Mouse (Mus musculus): ENCODE results near the gene Akr1c13. TPM values are rescaled to one million over a fixed set of nuclear protein-coding genes. Genes with fewer than 3 reads are reported as not detected.

Akr1c13 gene
- 16.4 and 21.1 TPM in 2 replicates for polyA plus RNA-seq (2012; rRNA removed)

DNA sequence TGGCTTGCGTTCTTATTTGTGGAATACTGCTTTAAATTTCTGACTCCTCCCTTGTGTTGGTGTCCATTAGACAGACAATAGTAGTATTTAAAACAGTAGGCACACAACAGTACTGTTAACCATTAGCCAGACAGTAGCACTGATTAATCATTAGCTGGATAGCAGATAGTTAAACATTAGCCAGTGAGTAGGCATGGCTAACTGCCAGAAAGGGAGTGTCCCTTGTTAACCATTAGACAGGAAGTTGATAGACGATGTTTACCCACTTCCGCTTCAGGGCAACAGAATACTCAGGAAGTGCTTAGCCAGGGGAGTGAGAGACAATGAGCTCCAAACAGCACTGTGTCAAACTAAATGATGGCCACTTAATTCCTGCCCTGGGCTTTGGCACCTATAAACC, at the start of gene Akr1c13:
Akr1c13 (plus strand) TSS at position 247 of the 400 bp plus-strand sequence.

DNA sequence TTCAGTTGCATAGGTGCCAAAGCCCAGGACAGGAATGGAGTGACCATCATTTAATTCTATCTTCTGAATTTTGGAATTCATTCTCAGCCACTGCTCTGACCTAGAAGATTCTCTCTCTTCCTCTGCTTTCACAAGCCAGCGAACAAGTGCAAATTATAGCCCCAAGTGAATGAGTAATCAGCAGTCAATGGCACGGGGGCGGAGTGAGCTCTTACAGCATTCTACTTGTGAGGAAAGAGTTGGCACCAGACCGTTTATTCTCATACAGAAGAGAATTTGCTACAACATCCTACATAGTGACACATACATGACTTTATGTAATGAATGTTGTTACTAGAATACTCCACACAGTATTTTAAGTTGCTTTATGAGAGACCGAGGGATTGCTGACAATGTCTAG, 40.4 kb upstream of the Akr1c13 start, which contains the start of gene Akr1c18:
Akr1c18 (minus strand) TSS at position 137 of the 400 bp plus-strand sequence.

DNA sequence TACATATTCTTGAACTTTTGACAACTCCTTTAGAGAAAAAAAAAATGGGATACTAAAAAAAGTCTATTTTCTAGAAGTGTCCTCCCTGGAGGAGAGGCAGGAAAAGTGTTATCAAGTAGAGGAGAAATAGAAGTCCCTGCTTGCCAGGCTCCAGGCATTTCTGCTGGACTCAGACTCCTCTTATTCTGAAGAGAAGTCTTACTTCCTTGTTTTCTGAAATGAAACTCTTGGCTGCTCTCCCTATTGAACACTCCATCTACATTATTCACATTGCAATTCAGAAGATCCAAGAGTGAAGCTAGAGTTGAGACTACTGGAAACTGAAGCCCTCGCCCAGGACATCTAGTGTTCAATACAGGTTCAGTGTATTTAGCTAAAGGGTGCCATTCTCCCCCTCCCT, 37.5 kb downstream of the Akr1c13 start, which contains the start of gene Akr1c19:
Akr1c19 (plus strand) TSS at position 260 of the 400 bp plus-strand sequence.

Other genes starting within 250 kb of the Akr1c13 start
- not detected in 2 replicates for gene Ucn3, start 245.8 kb upstream of the Akr1c13 start, polyA plus RNA-seq (2012; rRNA removed)
- gene Akr1c14, start 142.1 kb upstream of the Akr1c13 start, polyA plus RNA-seq (2012; rRNA removed) = 0.41 and 0.50 TPM in 2 replicates
- gene Akr1c18, start 40.5 kb upstream of the Akr1c13 start, polyA plus RNA-seq (2012; rRNA removed) = 0.07 and 0.20 TPM in 2 replicates
- 15.7 and 19.6 TPM in 2 replicates for gene Akr1c19, start 37.5 kb downstream of the Akr1c13 start, polyA plus RNA-seq (2012; rRNA removed)
- 6.7 and 9.0 TPM in 2 replicates for gene Akr1c12, start 88.3 kb downstream of the Akr1c13 start, polyA plus RNA-seq (2012; rRNA removed)
- 0.66 and 0.78 TPM in 2 replicates for gene Akr1c6, start 243.2 kb downstream of the Akr1c13 start, polyA plus RNA-seq (2012; rRNA removed)